Mouse (Mus musculus) left cerebral cortex, adult 2 months (tissue): ENCODE data around the gene Exoc2. TPM values are rescaled to one million over a fixed set of nuclear protein-coding genes. Genes with fewer than 3 reads are reported as not detected.

Source experiments
- DNase-seq, 2 experiments: peaks; one replicate each; pipeline ENCODE4 v3.0.0; 2021 to 2022; ENCODE audit warnings: low spot score in 2 of 2, mixed read lengths in 1 of 2; ENCODE audit errors: extremely low spot score in 1 of 2
- H3K27ac ChIP-seq: fragments of 200-600 bp; 2 replicates; pipeline ENCODE4 v1.8.1; 2022
- H3K4me3 ChIP-seq: fragments of 200-600 bp; 2 replicates; pipeline ENCODE4 v1.8.1; 2022
- CTCF ChIP-seq: fragments of 200-600 bp; IDR thresholded peaks from 2 replicates; pipeline ENCODE4 v1.8.1; 2022; ENCODE audit warnings: antibody characterized with exemption, mild to moderate bottlenecking, moderate library complexity
- intact Hi-C: fragments of 180-260 bp; cut with DNase I; formaldehyde crosslinking; loops from one replicate; pipeline ENCODE4 v1.15.1; 2025
- total RNA-seq, 2 experiments: library from RNA; stranded (reverse); gene quantifications; 2 replicates each; pipeline ENCODE4 v1.2.3; 2021

Gene Exoc2
- total RNA-seq, 2 experiments from 2014 or later = 38.7 to 42.0 TPM

- intact Hi-C loops = no loop called here
- no peak for DNase-seq
- no peak for TF ChIP-seq CTCF
- H3K4me3 ChIP-seq = no peak overlapping the region
- no peak overlapping the region for H3K27ac ChIP-seq
Measured at GRCm38 (mm10) chr13:30966507-30966911, 7.4 kb downstream of the Exoc2 start.

GRCm38 (mm10) chr13:30961932-30962331 is 12.0 kb downstream of the Exoc2 start:
- intact Hi-C loops = no loop called here
- DNase-seq = no peak
- no peak overlapping the region for H3K4me3 ChIP-seq
- H3K27ac ChIP-seq = no peak overlapping the region
- no peak for TF ChIP-seq CTCF

DNA sequence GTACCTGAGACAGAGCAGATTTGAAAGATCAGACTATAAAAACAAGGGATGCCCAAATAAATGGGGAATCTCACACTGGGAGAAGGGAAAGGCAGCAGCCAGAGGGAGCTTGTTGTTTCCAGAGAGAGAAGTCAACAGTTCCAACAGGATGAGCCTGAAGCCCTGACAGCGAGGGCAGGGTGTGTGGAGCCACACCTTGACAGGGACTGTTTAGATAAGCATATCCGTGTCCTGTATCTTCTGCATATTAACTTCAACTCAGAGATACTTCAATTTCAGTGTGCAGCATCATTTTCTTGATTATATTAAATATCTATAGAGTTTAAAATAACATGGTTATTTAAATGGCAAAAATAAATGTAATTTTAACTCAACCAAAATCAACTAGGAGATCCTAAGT is 13.2 kb downstream of the Exoc2 start:
- DNase-seq = no peak
- Histone ChIP-seq H3K27ac (no peak overlapping the region), H3K4me3 (no peak overlapping the region)
- TF ChIP-seq CTCF = no peak
- intact Hi-C loops = no loop called here

- no peak for DNase-seq
- H3K27ac ChIP-seq = no peak overlapping the region
- intact Hi-C loops = no loop called here
- H3K4me3 ChIP-seq = no peak overlapping the region
- TF ChIP-seq CTCF = no peak
Measured at GRCm38 (mm10) chr13:30953580-30953979, 20.3 kb downstream of the Exoc2 start.

DNA sequence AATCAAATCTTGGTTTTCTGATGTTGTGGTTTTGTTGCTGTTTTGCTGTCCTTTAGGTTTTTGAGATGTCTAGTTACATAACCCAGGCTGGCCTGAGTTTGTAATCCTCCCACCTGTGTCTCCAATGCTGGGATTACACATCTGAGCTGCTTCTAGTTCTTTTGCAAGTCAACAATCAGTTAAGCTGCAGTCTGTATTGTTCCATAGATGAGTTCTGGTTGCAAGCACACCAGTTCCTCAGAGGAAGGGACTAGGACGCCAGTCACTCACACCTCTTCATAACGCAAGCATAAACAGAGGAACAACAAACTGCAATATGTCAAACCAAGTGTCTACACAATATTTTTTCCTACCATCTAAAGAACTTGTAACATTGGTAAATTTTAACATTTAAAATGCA is 21.8 kb downstream of the Exoc2 start:
- no peak for DNase-seq
- TF ChIP-seq CTCF = no peak
- Histone ChIP-seq H3K4me3 (no peak overlapping the region), H3K27ac (no peak overlapping the region)
- intact Hi-C loops = no loop called here

DNA sequence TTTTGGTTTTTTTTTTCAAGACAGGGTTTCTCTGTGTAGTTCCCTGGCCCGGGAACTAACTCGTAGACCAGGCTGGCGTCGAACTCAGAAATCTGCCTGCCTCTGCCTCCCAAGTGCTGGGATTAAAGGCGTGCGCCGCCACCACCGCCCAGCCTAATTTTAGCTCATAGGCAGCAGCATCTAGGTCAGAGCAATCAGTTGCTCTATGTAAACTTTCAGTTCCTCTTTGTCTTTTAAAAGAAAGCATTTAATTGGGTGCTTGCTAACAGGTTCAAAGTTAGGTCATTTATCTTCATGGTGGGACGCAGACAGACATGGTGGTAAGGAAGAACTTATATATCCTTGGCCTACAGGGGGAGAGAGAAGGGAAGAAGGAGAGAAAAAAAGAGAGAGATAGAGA is 24.7 kb downstream of the Exoc2 start:
- intact Hi-C loops = no loop called here
- no peak for DNase-seq
- TF ChIP-seq CTCF = no peak
- Histone ChIP-seq H3K27ac (no peak overlapping the region), H3K4me3 (no peak overlapping the region)

DNA sequence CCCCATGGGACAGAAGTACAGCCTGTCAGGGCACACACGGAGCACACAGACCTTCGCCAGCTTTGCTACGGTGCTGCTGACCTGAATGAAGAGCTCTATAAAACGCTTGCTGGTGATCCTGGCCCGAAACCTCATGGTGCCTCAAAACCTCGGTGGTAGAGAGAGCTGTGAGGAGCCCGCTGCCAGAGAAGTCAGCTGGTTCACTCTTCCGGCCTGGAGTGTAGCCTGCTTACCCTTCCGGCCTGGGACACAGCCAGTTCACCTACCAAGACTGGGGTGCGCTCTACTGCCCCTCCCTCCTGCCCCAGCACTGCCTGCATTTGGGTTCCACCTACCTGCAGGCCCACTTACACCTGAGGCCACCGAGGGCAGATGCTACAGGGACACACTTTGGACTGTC is 26.4 kb downstream of the Exoc2 start, which contains the start of gene Hus1b:
TSS of gene Hus1b (minus strand) at position 220 of the 400 bp plus-strand sequence.
- no peak within 1 kb of the TSS for H3K27ac ChIP-seq
- intact Hi-C loops = no loop called here

DNA sequence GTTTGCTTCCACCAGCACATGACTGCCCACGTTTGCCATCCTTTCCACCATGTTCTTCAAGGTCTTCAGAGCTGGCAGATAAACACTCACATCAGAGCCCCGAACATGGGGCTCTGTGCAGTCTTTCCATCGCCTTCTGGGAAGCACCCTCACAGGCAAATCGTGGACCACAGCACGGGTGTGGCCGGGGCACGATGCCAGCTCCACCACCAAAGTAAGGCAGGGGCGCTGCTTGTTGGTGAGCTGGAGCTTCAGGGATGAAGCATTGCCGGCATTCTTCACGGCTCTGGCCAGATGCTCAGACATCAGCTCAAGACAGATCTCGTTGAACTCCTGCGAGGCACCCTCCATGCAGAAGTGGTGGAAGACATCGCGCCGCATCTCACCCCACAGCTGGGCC is 26.8 kb downstream of the Exoc2 start:
- DNase-seq = no peak
- H3K4me3 ChIP-seq = no peak overlapping the region
- H3K27ac ChIP-seq = no peak overlapping the region
- intact Hi-C loops = no loop called here
- no peak for TF ChIP-seq CTCF

More for the DNA sequence above, 26.4 kb downstream of the Exoc2 start, which contains the start of gene Hus1b:
- H3K4me3 ChIP-seq = no peak within 1 kb of the TSS
- DNase-seq = no peak
- TF ChIP-seq CTCF = no peak

GRCm38 (mm10) chr13:30945788-30946187 is 28.1 kb downstream of the Exoc2 start:
- Histone ChIP-seq H3K4me3 (no peak overlapping the region), H3K27ac (no peak overlapping the region; the same call in 1 of the 2 replicates)
- TF ChIP-seq CTCF = no peak
- intact Hi-C loops = no loop called here
- no peak for DNase-seq

GRCm38 (mm10) chr13:30932972-30933371 is 40.9 kb downstream of the Exoc2 start:
- no peak for DNase-seq
- Histone ChIP-seq H3K27ac (no peak overlapping the region), H3K4me3 (no peak overlapping the region)
- intact Hi-C loops = no loop called here
- TF ChIP-seq CTCF = no peak

DNA sequence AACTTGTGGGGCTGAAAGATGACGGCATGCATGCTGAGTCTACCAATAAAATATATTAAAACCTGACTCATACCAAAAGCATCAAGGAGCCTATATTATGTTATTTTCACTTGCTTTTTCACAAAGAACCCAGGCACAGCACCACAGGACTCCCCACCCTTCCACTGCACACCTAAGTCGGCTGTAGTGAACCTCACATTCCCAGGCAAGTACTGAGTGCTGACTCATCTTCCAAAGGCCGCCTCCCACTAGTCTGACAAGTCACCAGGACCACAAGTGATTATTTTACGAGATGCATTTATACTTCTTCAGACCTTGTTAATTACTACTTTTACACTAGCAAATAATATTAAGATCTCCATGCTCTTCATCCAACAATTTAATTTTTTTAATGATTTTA is 42.3 kb downstream of the Exoc2 start:
- intact Hi-C loops = no loop called here
- no peak for TF ChIP-seq CTCF
- Histone ChIP-seq H3K27ac (no peak overlapping the region), H3K4me3 (no peak overlapping the region)
- DNase-seq = no peak

- DNase-seq = no peak
- no peak for TF ChIP-seq CTCF
- Histone ChIP-seq H3K27ac (no peak overlapping the region), H3K4me3 (no peak overlapping the region)
- intact Hi-C loops = no loop called here
Measured at GRCm38 (mm10) chr13:30929119-30929518, 44.8 kb downstream of the Exoc2 start.

DNA sequence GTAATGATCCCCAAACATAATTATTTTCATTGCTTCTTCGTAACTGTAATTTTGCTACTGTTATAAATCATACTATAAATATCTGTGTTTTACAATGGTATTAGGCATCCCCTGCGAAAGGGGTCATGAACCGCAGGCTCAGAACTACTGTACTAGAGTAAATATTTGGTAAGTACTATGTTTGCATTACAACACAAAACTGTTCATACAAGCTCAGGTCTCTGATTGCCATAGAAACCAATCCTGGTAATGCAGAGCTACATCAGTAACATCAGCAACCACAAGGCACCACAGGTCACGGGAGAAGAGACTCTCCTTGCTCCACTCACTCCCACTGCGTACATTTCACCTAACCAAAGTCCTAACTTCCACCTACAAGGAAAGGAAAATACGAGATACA is 49.6 kb downstream of the Exoc2 start:
- TF ChIP-seq CTCF = no peak
- intact Hi-C loops = no loop called here
- DNase-seq = no peak
- Histone ChIP-seq H3K4me3 (no peak overlapping the region), H3K27ac (no peak overlapping the region)

DNA sequence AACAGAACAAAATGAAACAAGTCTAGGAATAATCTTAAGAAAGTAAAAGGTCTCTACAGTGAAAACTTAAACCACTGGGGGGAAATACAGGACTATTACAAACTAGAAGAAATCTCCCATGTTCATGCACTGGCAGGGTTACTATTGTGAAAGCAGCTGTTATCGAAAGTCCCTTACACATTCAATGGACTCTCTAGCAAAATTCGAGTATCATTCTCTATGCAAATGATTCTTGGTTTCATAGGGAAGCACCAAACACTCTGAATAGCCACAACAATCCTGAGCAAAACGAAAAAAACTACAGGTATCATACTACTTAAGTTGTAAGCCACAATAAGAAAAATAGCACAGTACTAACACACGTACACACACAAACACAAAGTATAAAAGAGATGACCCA is 52.0 kb downstream of the Exoc2 start:
- H3K27ac ChIP-seq = no peak overlapping the region
- H3K4me3 ChIP-seq = no peak overlapping the region
- intact Hi-C loops = no loop called here
- no peak for TF ChIP-seq CTCF
- no peak for DNase-seq
